Mouse (Mus musculus) skeletal muscle tissue, adult 2 months (tissue): ENCODE measurements around the gene Mylk.
"Not testable (repeated sequence)": the region's sequence is repeated elsewhere in the genome, so short reads cannot be mapped to it uniquely, and the experiment has no call there.

ENCODE experiments used
- DNase-seq: peaks from one replicate; pipeline ENCODE4 v3.0.0-alpha.2; 2012; ENCODE audit warnings: low read depth, low spot score

Gene Mylk

GRCm38 (mm10) chr16:34745065-34745585, at the start of gene Mylk:
Gene Mylk (plus strand): TSS chr16:34745210.
- peak; percentile 67 for DNase-seq

- not testable (repeated sequence) for DNase-seq
Observed at GRCm38 (mm10) chr16:34698721-34699120, 46.3 kb upstream of the Mylk start.

- DNase-seq, result peak; percentile 58
Observed at GRCm38 (mm10) chr16:34700165-34700827, 44.7 kb upstream of the Mylk start.

- no peak for DNase-seq
Observed at GRCm38 (mm10) chr16:34700828-34701216, 44.2 kb upstream of the Mylk start.

- DNase-seq, result no peak
Observed at GRCm38 (mm10) chr16:34706019-34706418, 39.0 kb upstream of the Mylk start.

- peak; percentile 42 for DNase-seq
Observed at GRCm38 (mm10) chr16:34706487-34706946, 38.5 kb upstream of the Mylk start.

GRCm38 (mm10) chr16:34711481-34711880, 33.5 kb upstream of the Mylk start:
- DNase-seq, result no peak

GRCm38 (mm10) chr16:34725156-34725555, 19.9 kb upstream of the Mylk start:
- no peak for DNase-seq

- not testable (repeated sequence) for DNase-seq
Observed at GRCm38 (mm10) chr16:34728610-34729009, 16.4 kb upstream of the Mylk start.

GRCm38 (mm10) chr16:34729371-34729770, 15.6 kb upstream of the Mylk start:
- no peak for DNase-seq

- DNase-seq, result no peak
Observed at GRCm38 (mm10) chr16:34738656-34739233, 6.3 kb upstream of the Mylk start.

- DNase-seq, result no peak
Observed at GRCm38 (mm10) chr16:34742930-34743329, 2.1 kb upstream of the Mylk start.

GRCm38 (mm10) chr16:34748081-34748720, 3.2 kb downstream of the Mylk start:
- no peak for DNase-seq

- DNase-seq, result no peak
Observed at GRCm38 (mm10) chr16:34749536-34749935, 4.5 kb downstream of the Mylk start.

- DNase-seq, result no peak
Observed at GRCm38 (mm10) chr16:34752026-34752425, 7.0 kb downstream of the Mylk start.

- no peak for DNase-seq
Observed at GRCm38 (mm10) chr16:34752977-34753376, 8.0 kb downstream of the Mylk start.

- DNase-seq, result no peak
Observed at GRCm38 (mm10) chr16:34756991-34757390, 12.0 kb downstream of the Mylk start.

- no peak for DNase-seq
Observed at GRCm38 (mm10) chr16:34758205-34758604, 13.2 kb downstream of the Mylk start.

- no peak for DNase-seq
Observed at GRCm38 (mm10) chr16:34763959-34764591, 19.1 kb downstream of the Mylk start.

GRCm38 (mm10) chr16:34765666-34766065, 20.7 kb downstream of the Mylk start:
- no peak for DNase-seq

- no peak for DNase-seq
Observed at GRCm38 (mm10) chr16:34766193-34766592, 21.2 kb downstream of the Mylk start.

- no peak for DNase-seq
Observed at GRCm38 (mm10) chr16:34767443-34767842, 22.4 kb downstream of the Mylk start.
